Mouse (Mus musculus): ENCODE measurements at regions not wholly inside any gene's neighbourhood (a gene's known extent, or its start where the extent isn't known, plus 50 kb on each side); places are given as distances from the start of the nearest gene placed in this dataset.

DNA sequence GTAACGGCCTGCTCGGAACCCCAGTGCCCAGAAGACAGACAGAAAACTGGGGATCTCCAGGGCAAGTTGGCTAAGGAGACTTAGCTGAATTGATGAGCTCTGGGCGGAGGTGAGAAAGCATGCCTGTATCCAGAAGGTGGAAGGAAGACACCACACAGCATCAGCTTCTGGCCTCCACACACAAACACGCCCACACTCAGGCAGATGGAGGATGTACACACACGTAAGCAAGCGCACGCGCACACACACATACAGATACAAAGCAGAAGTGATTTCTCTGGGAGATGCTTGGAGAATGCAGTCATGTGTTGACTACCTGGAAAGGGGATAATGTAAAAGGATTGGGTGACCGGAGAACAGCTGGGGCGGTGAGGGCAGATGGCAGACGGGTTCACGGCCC, 171.2 kb upstream of the Jarid2 start:
- no peak for DNase-seq (ENCODE audit: low spot score)

DNA sequence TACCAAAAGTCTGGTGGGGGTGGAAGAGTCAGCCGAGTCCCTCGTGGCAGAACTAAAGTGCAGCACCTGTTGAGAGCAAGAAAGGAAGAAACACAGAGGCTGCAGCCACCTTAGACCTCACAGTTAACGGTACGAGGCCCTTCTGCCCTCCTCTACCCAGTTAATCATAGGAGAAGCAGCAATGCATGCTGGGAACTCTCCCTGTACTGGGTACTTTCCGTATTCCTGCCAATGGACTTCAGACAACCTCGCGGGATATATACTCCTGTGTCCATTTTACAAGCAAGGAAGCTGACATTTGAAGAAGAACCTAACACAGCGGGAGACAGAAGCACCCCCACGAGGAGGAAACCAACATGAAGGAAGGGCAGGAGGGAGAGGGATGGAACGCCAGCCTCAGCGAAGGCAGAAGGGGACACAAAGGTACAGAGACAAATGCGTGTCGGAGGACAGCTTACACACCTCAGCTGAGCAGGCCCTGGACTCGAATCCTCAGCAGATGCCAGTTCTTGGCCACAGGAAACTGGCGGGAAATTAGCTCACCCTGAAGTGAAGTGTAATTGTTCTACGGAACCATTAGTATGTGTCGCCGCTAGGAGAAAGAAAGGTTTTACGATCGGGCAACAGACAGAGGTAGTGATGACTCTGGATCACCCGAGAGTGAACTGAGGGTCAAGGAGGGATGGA, 170.6 kb upstream of the Jarid2 start:
- DNase-seq (ENCODE audit: low spot score): no peak

DNA sequence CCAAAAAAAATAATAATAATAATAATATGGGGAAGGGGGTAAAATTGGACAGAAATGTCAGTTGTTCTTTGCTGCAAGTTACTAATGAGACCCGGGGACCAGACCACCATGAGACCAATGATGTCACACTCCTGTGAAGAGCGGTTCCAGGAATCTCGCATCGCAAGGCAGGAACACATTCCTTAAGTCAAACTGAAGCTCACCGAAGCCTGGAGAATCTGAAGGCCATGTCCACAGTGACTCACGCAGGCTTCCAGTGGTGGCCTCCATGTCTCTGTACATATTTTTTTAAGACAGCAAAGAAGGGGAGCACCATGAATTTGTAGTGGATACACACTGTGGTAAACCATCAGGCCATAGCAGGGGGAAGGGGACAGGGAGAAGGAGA, 170.1 kb upstream of the Jarid2 start:
- DNase-seq (ENCODE audit: low spot score): no peak

DNA sequence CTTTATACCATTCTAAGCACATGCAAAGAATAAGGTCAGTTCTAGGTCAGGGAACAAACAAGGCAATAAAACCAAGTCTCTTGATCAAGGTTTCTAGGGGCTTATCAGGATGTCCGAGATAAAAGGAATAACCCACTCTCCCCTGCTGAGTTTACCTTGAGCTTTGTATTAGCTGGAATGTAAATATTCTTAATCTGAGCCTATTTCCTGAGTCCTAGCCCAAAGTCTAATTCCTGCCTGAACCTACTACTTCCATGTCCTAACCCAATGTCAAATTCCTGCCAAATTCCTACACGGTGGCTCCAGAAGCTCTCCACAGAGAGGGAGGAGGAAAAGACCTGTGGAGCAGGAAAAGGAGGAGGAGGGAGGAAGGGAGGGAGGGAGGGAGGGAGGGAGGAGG, 169.6 kb upstream of the Jarid2 start:
- no peak for DNase-seq (ENCODE audit: low spot score)

DNA sequence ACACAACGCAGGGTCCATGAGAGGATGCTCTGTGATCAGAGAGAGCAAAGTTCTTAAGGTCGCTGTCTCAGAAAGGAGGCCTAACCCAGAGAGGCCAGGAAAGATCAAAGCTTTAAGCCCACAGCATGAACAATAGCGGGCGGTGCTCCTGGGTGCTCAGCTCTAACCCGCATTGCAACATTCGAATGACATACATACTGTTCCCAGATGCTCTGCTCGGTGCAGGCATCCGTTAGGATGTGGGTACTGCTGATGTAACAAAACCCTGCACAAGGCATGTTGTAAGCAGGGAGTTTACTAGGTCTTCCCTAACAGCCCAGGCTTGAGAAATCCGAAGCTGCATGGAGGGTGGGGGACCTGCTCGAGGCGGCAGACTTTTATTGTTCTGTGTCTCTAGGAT, 164.6 kb upstream of the Jarid2 start:
- no peak for DNase-seq (ENCODE audit: low spot score)

DNA sequence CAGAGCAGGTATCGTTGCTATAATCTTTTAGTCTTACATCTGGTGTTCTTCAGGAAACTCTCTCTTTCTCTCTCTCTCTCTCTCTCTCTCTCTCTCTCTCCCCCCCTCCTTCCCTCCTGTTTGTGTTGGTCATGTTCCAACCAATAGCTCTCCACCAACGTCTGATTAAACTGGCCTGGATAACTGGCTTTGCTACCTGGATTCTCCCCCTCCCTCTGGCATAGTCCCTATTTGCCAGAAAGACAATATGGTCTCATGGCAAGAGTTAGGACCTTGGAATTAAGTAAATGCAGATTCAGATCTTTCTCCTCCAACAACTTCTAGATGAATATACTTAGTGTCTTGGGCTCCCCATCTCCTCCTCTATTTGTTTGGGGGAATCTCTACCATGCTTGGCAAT, 161.6 kb upstream of the Jarid2 start:
- no peak for DNase-seq (ENCODE audit: low spot score)

DNA sequence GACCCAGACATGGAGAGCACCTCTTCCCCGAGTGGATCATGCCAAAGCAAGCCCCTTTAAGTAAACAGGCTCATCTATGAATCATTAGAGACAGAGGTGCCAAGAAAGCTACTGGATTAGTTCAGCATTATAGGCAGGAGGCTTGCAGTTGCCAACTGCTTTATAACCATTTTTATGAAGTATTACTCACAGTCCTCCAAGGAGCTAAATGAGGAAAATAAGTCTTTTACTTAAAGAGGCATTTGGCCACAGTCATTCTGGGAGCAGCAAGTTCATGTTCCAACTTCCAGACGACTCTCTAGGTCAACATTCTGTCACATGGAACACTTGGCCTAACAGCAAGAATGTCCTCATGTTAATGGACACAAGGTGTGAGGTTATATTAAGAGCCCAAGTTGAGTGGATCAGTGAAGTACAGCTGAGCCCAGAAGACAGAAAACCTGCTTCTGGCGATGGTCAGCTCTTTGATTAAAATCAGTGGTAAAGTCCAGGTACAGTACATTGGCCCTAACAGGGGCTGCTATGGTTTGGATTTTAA, 160.0 kb upstream of the Jarid2 start:
- no peak for DNase-seq (ENCODE audit: low spot score)

DNA sequence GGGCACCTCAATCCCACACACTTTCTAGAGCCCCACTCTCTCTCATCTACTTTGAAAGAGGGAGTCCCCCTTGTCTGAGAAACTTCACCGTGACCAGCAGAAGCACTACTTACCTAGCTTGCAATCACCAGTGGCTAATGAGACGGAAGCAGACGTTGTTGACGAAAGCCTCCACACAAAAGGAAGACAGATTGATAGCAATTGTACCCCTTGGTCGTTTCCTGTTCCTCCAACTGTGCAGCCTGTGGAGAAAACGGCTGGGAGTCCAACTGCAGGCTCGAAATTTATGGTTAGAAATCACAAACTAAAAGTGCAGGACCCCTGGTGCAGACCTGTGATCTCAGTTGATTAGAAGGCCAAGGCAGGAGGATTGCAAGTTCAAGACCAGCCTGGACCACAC, 155.8 kb upstream of the Jarid2 start:
- DNase-seq (ENCODE audit: low spot score): no peak

DNA sequence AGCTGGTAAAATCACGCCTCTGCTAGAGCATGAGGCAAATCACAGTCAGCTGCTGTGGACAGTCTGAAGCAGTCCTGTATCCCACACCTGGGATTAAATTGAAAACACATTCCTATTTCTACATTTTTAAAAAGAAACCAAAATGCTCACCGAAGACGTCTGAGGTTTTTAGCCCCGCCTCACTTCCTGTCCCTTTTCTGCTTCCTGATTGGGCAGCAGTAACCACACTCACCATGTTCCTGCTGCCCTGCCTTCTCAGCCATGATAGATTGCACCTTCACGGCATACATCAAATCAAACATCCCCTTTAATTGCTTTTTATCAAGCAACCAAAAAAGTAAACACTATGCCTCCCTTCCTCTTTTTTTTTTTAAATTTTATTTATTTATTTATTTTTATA, 150.1 kb upstream of the Jarid2 start:
- DNase-seq (ENCODE audit: low spot score): no peak

DNA sequence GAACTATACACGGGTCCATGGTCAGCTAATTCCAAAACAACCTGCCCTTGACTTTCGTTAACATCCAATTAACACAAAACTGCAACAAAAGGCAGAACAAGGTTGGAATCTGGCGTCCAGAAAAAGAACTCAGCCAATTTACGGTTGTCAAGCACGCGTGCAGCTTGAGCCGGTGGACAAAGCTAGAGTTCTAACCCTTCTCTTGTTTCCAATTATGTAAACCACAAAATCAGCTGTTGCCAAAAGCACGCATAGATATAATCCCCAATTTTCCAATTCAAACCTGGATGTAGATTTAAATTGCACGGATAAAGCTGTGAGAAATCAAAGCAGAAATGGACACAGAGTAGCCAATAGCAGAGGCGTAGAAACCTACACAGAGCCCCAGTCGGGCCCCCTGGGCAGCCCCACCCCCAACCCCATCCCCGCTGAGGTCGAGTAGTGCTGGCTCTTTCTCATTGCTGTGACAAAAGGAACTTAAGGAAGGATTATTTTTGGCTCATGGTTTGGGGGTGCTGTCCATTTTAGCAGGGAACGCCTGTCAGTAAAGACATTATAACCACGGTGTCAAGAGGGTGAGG, 149.0 kb upstream of the Jarid2 start:
- DNase-seq (ENCODE audit: low spot score): no peak

DNA sequence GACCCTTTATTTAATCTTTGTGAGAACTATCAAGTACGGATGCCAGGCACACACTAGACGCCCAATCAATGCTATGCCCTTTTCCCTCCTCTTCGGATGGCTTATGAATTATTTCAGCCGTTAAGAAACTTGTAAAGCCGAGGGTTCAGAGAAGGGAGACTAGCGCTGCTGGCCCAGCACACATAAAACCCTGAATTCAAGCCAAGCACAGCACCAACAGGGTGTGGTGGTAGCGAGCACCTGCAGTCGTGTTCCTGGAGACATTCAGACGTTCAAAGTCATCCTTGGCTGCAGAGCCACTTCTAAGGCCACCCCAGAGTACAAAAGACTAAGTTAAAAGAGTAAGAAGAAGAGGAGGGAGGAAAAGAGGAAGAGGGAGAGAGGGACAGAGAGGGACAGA, 148.5 kb upstream of the Jarid2 start:
- no peak for DNase-seq (ENCODE audit: low spot score)

DNA sequence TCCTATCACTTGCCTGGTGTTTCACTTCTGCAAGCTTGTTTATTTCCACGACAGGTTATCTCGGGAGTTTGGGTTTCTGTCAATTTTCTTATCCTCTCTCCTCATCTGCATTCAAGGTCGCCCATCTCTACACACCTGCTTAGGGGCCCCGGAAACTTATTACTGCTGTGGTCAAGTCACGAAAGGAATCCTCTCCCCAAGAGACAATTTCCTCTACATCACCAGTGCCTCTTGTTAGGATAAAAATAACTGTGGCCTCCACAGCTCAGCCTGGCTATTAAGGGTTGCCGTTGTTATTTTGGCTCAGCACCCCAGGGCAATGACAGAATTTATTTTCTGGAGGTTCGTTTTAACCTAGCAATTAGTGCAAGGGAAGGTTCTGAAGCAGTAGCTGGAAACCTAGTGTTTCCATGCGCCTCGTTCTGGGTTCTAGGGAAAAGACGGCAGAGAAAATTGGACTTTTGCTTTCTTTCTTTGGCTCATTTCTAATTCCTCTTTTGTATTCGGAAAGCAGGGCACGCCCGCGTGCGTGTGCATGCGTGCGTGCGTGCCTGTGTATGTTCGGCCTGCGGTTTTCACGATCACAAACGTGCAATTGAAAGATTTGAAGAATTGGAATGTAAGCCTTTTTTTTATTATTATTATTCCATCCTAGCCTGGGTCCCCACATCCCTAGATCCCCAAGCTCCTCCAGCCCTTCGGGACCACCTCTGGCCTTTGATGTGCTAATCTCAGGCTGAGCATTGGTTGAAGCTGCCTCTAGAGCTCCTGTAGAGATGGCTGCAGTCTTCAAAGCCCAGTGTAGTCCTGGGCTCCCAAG, 147.1 kb upstream of the Jarid2 start:
- DNase-seq (ENCODE audit: low spot score): no peak

DNA sequence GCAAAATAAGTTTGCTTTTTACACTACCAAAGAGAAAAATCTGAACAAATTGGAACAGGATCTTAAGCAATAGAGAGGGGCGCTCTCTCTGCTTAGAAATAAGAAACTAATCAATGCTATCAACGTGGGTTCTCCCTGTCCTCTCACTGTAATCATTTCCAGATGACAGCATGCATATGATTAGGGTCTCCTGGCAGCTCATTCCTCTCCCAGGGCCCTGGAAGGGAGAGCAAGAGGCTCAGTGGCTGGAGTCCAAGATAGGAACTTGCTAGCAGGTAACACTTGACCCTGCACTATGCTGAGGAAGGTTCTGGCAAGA, 146.5 kb upstream of the Jarid2 start:
- DNase-seq (ENCODE audit: low spot score): no peak

DNA sequence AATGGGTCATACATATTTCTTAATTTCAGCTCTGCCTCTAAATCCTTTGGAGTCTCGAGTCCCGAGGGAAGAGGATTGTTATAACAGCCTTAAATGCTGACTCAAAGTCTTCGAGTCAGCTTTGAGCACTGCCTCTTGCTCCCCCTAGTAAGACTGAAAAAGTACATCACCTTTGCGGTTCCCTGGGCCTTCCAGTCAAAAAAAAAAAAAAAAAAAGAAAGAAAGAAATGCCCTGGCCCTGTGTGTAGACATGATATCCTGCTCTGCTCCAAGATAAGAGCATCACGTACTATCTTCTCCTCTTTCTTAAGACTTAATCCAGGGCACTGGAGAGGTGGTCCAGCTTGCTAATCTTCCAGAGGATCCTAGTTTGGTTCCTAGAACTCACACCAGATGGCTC, 145.7 kb upstream of the Jarid2 start:
- DNase-seq (ENCODE audit: low spot score): no peak

DNA sequence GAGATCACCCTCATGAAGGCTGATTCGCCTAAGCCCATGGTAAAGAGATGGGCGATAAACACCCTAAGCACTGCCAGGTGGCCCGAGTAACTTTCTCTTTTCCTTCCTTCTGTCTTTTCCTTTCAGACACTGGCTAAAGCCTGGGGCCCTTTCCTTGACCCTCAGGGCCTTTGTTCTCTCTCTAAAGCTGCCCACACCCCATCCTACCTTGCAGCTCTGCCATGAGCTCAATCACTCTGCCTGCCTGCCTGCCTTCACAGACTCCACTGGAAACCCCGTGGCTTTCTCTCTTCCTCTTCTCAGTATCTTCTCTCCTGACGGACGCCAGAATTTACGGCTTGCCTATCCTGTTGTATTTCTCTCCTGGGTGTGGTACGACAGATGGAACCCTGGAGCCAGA, 145.1 kb upstream of the Jarid2 start:
- DNase-seq (ENCODE audit: low spot score): no peak

DNA sequence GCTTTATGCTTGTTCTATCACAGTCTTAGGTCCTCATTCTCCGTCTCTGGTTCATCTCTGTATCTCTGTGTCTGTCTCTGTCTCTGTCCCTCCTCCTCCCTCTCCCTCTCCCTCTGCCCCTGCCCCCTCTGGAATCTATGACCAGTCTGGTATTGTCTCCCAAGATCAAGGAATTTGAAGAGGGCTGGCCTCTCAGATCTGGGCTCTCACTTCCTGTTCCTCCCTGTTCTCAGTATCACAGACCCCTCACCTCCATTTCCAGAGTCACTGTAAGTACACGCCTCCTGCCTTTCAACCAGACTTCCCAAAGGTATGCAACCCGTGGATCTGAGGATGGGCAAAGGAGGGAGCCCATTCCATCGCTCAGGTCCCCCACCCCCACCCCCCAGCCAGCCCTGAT, 144.7 kb upstream of the Jarid2 start:
- no peak for DNase-seq (ENCODE audit: low spot score)

DNA sequence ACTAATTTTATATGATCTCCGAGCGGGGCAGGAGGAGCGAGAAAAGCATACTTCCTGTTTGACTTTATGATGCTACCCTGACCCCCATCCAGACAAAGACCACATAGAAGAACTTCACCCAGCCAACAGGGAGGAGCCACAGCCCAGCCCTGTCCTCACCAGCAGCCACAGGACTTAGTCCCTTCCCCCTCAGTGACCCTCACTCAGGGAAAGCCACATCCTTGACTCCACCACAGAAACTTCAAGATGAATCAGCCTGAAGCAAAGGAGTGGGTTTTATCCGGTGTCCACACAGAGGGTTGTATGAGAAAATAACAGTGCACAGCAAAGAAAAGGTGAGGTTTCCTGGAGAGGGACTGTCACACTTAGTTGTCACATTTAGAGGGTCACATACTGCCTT, 141.4 kb upstream of the Jarid2 start:
- no peak for DNase-seq (ENCODE audit: low spot score)

DNA sequence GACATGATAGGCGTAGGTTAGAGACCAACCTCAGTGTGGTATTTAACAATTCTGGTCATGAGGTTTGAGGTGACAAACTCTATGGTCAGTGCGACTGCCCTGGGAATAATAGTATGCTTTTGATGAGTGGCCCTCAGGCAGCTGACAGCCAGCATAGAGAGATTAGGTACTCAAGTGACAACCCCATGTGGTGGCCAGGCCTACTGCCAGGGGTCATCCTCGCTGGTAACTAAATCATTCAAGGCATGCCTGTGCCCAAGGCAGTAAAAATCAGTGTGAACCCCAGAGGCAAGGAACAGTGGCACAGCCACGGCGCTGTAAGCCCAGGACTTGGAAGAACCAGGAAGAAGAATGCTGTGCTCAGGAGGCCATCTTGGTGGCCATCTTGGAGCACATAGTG, 134.6 kb upstream of the Jarid2 start:
- DNase-seq (ENCODE audit: low spot score): no peak

DNA sequence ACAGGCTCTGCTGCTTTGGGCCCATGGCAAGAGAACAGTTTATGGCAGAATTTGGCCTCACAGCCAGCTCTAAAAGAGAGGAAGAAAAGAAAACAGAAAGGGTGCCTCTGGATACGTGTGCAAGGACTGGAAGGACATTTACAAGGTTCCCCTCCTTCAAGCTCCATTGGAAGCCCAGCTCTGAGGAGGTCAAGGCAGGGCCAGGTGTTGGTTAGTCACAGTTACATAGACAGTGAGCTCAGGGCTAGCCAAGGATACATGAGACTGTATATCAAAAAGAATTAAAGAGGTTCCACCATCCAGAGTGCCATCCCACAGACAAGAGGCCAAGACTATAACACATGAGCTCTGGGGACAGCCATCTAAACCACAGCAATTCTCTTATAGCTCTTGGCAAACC, 131.6 kb upstream of the Jarid2 start:
- DNase-seq (ENCODE audit: low spot score): no peak

DNA sequence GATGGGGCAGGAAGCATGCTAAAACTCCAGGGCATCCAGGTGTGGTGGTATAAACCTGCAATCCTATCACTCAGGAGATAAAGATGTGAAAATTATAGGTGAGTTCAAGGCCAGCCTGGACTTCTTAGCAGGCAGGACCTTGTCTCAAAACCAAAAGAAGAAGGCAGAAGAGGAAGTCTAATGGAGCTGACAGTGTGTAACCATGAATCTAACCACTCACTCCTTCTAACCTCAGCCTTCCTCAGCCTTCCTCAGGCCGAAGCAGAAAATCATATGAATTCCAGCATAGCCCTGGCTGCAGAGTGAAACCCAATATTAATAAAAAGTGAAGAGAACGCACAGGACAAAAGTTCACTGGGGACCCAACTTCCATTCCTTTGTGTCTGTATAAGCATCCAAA, 128.2 kb upstream of the Jarid2 start:
- no peak for DNase-seq (ENCODE audit: low spot score)

DNA sequence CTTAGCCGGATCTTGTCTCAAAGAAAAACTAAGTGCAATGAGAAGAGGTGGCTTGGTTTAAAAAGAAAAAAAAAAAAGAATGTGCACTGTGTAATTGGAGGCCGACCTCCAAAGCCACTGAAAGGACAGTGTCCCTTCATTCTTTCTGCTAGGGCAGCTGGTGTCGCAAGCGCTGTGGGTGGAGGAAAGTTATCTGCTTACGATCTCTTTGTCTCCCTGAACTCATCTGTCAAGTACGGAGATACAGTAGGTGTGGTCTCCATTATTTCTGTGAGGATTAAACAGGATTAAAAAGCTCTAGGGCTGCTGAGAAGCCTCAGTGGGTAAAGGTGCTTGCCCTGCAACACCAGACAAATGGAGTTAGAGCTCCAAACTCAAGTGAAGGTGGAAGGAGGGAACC, 126.6 kb upstream of the Jarid2 start:
- DNase-seq (ENCODE audit: low spot score): no peak

DNA sequence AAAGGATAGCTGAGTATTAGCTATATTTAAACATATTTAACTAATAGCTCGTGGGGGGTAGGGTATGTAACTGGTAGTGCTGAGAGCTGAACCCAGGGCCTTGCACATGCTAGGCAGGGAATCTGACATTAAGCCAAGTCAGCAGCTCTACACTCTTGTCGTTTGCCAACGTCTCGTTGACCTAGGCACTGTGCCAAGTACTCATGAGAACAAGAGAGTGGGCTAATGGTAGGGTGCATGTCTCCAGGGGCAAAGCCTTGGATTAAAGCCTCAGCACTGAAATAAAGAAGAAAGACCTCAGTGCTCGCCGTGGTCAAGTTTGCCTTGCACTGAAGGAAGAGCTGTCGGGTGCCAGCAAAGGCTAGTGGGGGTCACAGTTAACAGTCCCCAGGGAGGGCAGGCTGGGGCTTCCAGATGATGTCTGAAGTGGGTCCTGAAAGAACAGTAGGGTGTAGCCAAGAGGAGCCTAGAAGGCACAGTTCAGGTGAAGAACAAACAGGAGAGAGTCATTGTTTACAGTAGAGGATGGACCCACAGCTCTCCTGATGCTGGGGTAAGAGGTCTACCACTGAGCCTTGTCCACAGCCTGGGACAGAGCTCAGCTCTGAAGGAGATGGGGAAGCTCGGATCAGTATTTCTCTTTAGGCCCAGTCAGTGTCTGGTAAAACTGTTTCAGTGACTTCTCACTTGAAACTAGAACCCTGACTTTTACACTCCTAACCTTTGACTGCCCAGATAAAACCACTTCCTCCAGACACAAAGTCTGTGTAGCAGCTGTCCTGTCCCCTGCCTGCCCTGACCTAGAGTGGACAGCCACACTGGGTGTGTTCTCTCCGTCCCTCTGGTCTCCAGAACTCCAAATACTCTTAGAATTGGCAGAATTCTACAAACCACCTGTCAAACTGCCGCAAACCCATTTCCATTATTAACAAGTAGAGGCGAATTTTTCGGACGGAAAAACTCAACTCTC, 121.7 kb upstream of the Jarid2 start:
- no peak for DNase-seq (ENCODE audit: low spot score)
